Mouse (Mus musculus) CH12.LX (cell line): Measurements from ENCODE around the gene Nol3. TPM values are rescaled to one million over a fixed set of nuclear protein-coding genes. Genes with fewer than 3 reads are reported as not detected.

Experiments used
- DNase-seq: peaks from one replicate; pipeline ENCODE4 v3.0.0-alpha.2; 2013; ENCODE audit errors: extremely low read depth
- H3K27ac ChIP-seq: 2 replicates; pipeline ENCODE4 v1.5.1; 2012; ENCODE audit warnings: low read depth, mild to moderate bottlenecking, control low read depth, moderate library complexity; ENCODE audit not compliant: insufficient read depth
- H3K27me3 ChIP-seq: replicated peaks from 2 replicates; pipeline ENCODE3; 2012; ENCODE audit warnings: inconsistent platforms
- H3K36me3 ChIP-seq, 2 experiments: replicated peaks in 1 of 2; 2 replicates each; pipeline versions ENCODE3 to v1.6.1; 2012; ENCODE audit warnings: inconsistent platforms in 1 of 2, low read length in 1 of 2, mild to moderate bottlenecking in 1 of 2, mixed read lengths in 1 of 2, moderate library complexity in 1 of 2; ENCODE audit not compliant: control insufficient read depth in 1 of 2, insufficient read depth in 1 of 2
- H3K4me1 ChIP-seq, 2 experiments: 2 replicates each; pipeline ENCODE4 v1.6.1; 2012; ENCODE audit warnings: inconsistent platforms in 1 of 2, moderate library complexity in 1 of 2; ENCODE audit not compliant: insufficient read depth in 2 of 2, control insufficient read depth in 1 of 2
- H3K4me2 ChIP-seq: 2 replicates; pipeline ENCODE4 v1.6.1; 2012; ENCODE audit warnings: low read depth, mild to moderate bottlenecking, control low read depth; ENCODE audit not compliant: poor library complexity, insufficient read depth, severe bottlenecking
- H3K4me3 ChIP-seq, 3 experiments: fragments of 150-350 bp in 1 of 3; sonication (generic) in 1 of 3; replicated peaks in 1 of 3; 2 replicates each; pipeline versions ENCODE3 to v1.5.1; 2011 to 2012; ENCODE audit warnings: low read depth in 2 of 3, low read length in 2 of 3, mild to moderate bottlenecking in 2 of 3, moderate library complexity in 2 of 3, control low read depth in 1 of 3, improper control_type of control experiment in 1 of 3, inconsistent platforms in 1 of 3, mixed read lengths in 1 of 3; ENCODE audit not compliant: poor library complexity in 1 of 3
- H3K79me2 ChIP-seq: replicated peaks from 2 replicates; pipeline ENCODE4 v1.6.1; 2012; ENCODE audit warnings: mild to moderate bottlenecking, moderate library complexity; ENCODE audit not compliant: control insufficient read depth, poor library complexity, insufficient read depth, severe bottlenecking; ENCODE audit errors: extremely low read depth
- H3K9ac ChIP-seq: 2 replicates; pipeline ENCODE4 v1.6.1; 2012; ENCODE audit warnings: low read depth, mild to moderate bottlenecking, control low read depth, moderate library complexity; ENCODE audit not compliant: insufficient read depth
- H3K9me3 ChIP-seq: replicated peaks from 2 replicates; pipeline ENCODE3; 2012; ENCODE audit warnings: low read length, inconsistent platforms, mixed read lengths
- BHLHE40 ChIP-seq: IDR thresholded peaks from 2 replicates; pipeline ENCODE4 v1.6.1; 2011; ENCODE audit warnings: mild to moderate bottlenecking, low read depth, low read length, improper control_type of control experiment
- E2F4 ChIP-seq: IDR thresholded peaks from 2 replicates; pipeline ENCODE4 v1.6.1; 2011; ENCODE audit warnings: low read depth, low read length, improper control_type of control experiment; ENCODE audit not compliant: insufficient replicate concordance
- ELF1 ChIP-seq: IDR thresholded peaks from 2 replicates; pipeline ENCODE4 v1.6.1; 2014; ENCODE audit warnings: low read depth, mild to moderate bottlenecking, inconsistent platforms, low read length, improper control_type of control experiment
- ETS1 ChIP-seq: conservative IDR thresholded peaks from 2 replicates; pipeline ENCODE4 v1.6.1; 2012; ENCODE audit warnings: low read depth, mild to moderate bottlenecking, inconsistent platforms, low read length, improper control_type of control experiment, moderate library complexity
- HCFC1 ChIP-seq: IDR thresholded peaks from 2 replicates; pipeline ENCODE4 v1.6.1; 2012; ENCODE audit warnings: low read depth, mild to moderate bottlenecking, inconsistent platforms, low read length, improper control_type of control experiment
- IRF4 ChIP-seq: IDR thresholded peaks from 2 replicates; pipeline ENCODE4 v1.6.1; 2014; ENCODE audit warnings: low read depth, mild to moderate bottlenecking, inconsistent platforms, low read length, improper control_type of control experiment
- JUN ChIP-seq: IDR thresholded peaks from 2 replicates; pipeline ENCODE4 v1.6.1; 2011; ENCODE audit warnings: low read depth, mild to moderate bottlenecking, low read length, improper control_type of control experiment, moderate library complexity; ENCODE audit not compliant: insufficient read depth
- JUND ChIP-seq: conservative IDR thresholded peaks from 2 replicates; pipeline ENCODE4 v1.6.1; 2011; ENCODE audit warnings: low read depth, low read length, improper control_type of control experiment
- KAT2A ChIP-seq: IDR thresholded peaks from 2 replicates; pipeline ENCODE4 v1.6.1; 2012; ENCODE audit warnings: low read length, improper control_type of control experiment, inconsistent platforms; ENCODE audit not compliant: insufficient replicate concordance
- MAFK ChIP-seq: IDR thresholded peaks from 2 replicates; pipeline ENCODE4 v1.6.1; 2011; ENCODE audit warnings: low read length, improper control_type of control experiment; ENCODE audit not compliant: insufficient replicate concordance
- MAX ChIP-seq: IDR thresholded peaks from 2 replicates; pipeline ENCODE4 v1.6.1; 2011; ENCODE audit warnings: low read length, improper control_type of control experiment
- MEF2A ChIP-seq: IDR thresholded peaks from 2 replicates; pipeline ENCODE4 v1.6.1; 2014; ENCODE audit warnings: low read depth, mild to moderate bottlenecking, inconsistent platforms, low read length, improper control_type of control experiment, borderline replicate concordance
- MYC ChIP-seq: IDR thresholded peaks from 2 replicates; pipeline ENCODE4 v1.6.1; 2011; ENCODE audit warnings: low read depth, mild to moderate bottlenecking, improper control_type of control experiment, low read length
- NRF1 ChIP-seq: IDR thresholded peaks from 2 replicates; pipeline ENCODE4 v1.6.1; 2014; ENCODE audit warnings: low read depth, mild to moderate bottlenecking, inconsistent platforms, low read length, improper control_type of control experiment, moderate library complexity
- PAX5 ChIP-seq: IDR thresholded peaks from 2 replicates; pipeline ENCODE4 v1.6.1; 2012; ENCODE audit warnings: low read length, inconsistent platforms, mixed read lengths
- POLR2A ChIP-seq: IDR thresholded peaks from 2 replicates; pipeline ENCODE4 v1.6.1; 2011; ENCODE audit warnings: low read depth, mild to moderate bottlenecking, improper control_type of control experiment, low read length
- POLR2AphosphoS2 ChIP-seq: IDR thresholded peaks from 2 replicates; pipeline ENCODE4 v1.6.1; 2011; ENCODE audit warnings: low read depth, low read length, improper control_type of control experiment
- SIN3A ChIP-seq: IDR thresholded peaks from 2 replicates; pipeline ENCODE4 v1.6.1; 2012; ENCODE audit warnings: low read length, improper control_type of control experiment, inconsistent platforms
- TBP ChIP-seq: conservative IDR thresholded peaks from 2 replicates; pipeline ENCODE4 v1.6.1; 2011; ENCODE audit warnings: low read depth, low read length, improper control_type of control experiment
- TCF12 ChIP-seq: IDR thresholded peaks from 2 replicates; pipeline ENCODE4 v1.6.1; 2014; ENCODE audit warnings: low read depth, mild to moderate bottlenecking, inconsistent platforms, low read length, improper control_type of control experiment
- USF1 ChIP-seq: IDR thresholded peaks from 2 replicates; pipeline ENCODE4 v1.6.1; 2014; ENCODE audit warnings: low read depth, mild to moderate bottlenecking, inconsistent platforms, low read length, improper control_type of control experiment
- ZC3H11A ChIP-seq: IDR thresholded peaks from 2 replicates; pipeline ENCODE4 v1.6.1; 2012; ENCODE audit warnings: low read depth, mild to moderate bottlenecking, inconsistent platforms, low read length, improper control_type of control experiment
- ZKSCAN1 ChIP-seq: IDR thresholded peaks from 2 replicates; pipeline ENCODE4 v1.6.1; 2012; ENCODE audit warnings: low read depth, inconsistent platforms, low read length, improper control_type of control experiment, borderline replicate concordance
- dilution Hi-C: fragments of 300-500 bp; cut with MboI; formaldehyde crosslinking; loops from 2 replicates; pipeline ENCODE4 v1.14.3; 2020; ENCODE audit warnings: low sequenced_read_pairs; ENCODE audit not compliant: extremely low pct_unique_long_range_greater_than_20kb, extremely low pct_ligation_motif_present
- in situ Hi-C: fragments of 300-500 bp; cut with MboI; formaldehyde crosslinking; loops from 3 replicates; pipeline ENCODE4 v1.14.3; 2019; ENCODE audit warnings: low sequenced_read_pairs, low pct_ligation_motif_present, low pct_unique_long_range_greater_than_20kb, mixed read lengths
- polyA plus RNA-seq: library from polyadenylated mRNA; unstranded; fragments of >175 nt; gene quantifications from 2 replicates; pipeline ENCODE4 v1.2.1, GENCODE M21; 2012; ENCODE audit warnings: low read depth; ENCODE audit not compliant: insufficient read length
- total RNA-seq, 2 experiments: library from RNA; depleted of rRNA; stranded (reverse); fragments of 300-350 nt in 1 of 2; fragments of >200 nt in 1 of 2; gene quantifications; 2 replicates each; pipeline ENCODE4 v1.2.3; 2012 to 2014

The Nol3 gene
- total and polyA plus RNA-seq, 3 experiments, result 0.31 to 0.34 TPM; not detected in 1

- no peak for DNase-seq
- dilution Hi-C loops (no loop called here), in situ Hi-C loops (no loop called here)
- H3K4me3 ChIP-seq, result no peak overlapping the region
- H3K79me2 ChIP-seq, result no peaks in the 10 kb centered on the region
- H3K9me3 ChIP-seq, result no peaks in the 10 kb centered on the region
- no peak overlapping the region for H3K9ac ChIP-seq
- no peak overlapping the region for H3K4me2 ChIP-seq
- no peak overlapping the region for H3K27ac ChIP-seq
- no peaks in the 10 kb centered on the region for H3K27me3 ChIP-seq
- no peak for TF ChIP-seq HCFC1
- TF ChIP-seq MAFK, result no peak
- no peak for TF ChIP-seq ETS1
- TF ChIP-seq ZC3H11A, result no peak
- TF ChIP-seq E2F4, result no peak
- no peak for TF ChIP-seq NRF1
- TF ChIP-seq ZKSCAN1, result no peak
- TF ChIP-seq MYC, result no peak
- TF ChIP-seq MEF2A, result no peak
- TF ChIP-seq SIN3A, result no peak
- TF ChIP-seq POLR2AphosphoS2, result no peak
- no peak for TF ChIP-seq TBP
- TF ChIP-seq KAT2A, result no peak
- no peak for TF ChIP-seq USF1
- TF ChIP-seq JUN, result no peak
- no peak for TF ChIP-seq ELF1
- no peak for TF ChIP-seq POLR2A
- no peak for TF ChIP-seq BHLHE40
- TF ChIP-seq MAX, result no peak
- H3K36me3 ChIP-seq, result peaks cover 7 to 54% of the 10 kb centered on the region in 2 experiments
- peaks cover 0 to 2% of the 10 kb centered on the region in 2 experiments; a peak in 1 of 4 replicates for H3K4me1 ChIP-seq
Measured at GRCm38 (mm10) chr8:105278911-105279334, 3.0 kb downstream of the Nol3 start.

GRCm38 (mm10) chr8:105280567-105280966 is 4.6 kb downstream of the Nol3 start:
- dilution Hi-C loops (no loop called here), in situ Hi-C loops (loop anchor here (10.0 kb wide), 1 partner anchor 156 kb away; no protein-coding TSS in a partner anchor)
- no peak overlapping the region for H3K4me2 ChIP-seq
- no peak overlapping the region for H3K9ac ChIP-seq
- no peak for DNase-seq
- peaks cover 13 to 67% of the 10 kb centered on the region in 2 experiments for H3K36me3 ChIP-seq
- no peaks in the 10 kb centered on the region for H3K27me3 ChIP-seq
- H3K4me3 ChIP-seq, result no peak overlapping the region
- peaks cover 0 to 2% of the 10 kb centered on the region in 2 experiments; a peak in 1 of 4 replicates for H3K4me1 ChIP-seq
- no peak overlapping the region for H3K27ac ChIP-seq
- H3K79me2 ChIP-seq, result no peaks in the 10 kb centered on the region
- no peaks in the 10 kb centered on the region for H3K9me3 ChIP-seq
- no peak for TF ChIP-seq IRF4
- TF ChIP-seq TCF12, result no peak
- TF ChIP-seq MYC, result no peak
- no peak for TF ChIP-seq JUND
- TF ChIP-seq MAX, result no peak
- TF ChIP-seq HCFC1, result no peak
- TF ChIP-seq ETS1, result no peak
- TF ChIP-seq PAX5, result no peak
- TF ChIP-seq, all 38 proteins: peak for 0
